Mouse (Mus musculus): ENCODE data around the gene Tesc.

DNA sequence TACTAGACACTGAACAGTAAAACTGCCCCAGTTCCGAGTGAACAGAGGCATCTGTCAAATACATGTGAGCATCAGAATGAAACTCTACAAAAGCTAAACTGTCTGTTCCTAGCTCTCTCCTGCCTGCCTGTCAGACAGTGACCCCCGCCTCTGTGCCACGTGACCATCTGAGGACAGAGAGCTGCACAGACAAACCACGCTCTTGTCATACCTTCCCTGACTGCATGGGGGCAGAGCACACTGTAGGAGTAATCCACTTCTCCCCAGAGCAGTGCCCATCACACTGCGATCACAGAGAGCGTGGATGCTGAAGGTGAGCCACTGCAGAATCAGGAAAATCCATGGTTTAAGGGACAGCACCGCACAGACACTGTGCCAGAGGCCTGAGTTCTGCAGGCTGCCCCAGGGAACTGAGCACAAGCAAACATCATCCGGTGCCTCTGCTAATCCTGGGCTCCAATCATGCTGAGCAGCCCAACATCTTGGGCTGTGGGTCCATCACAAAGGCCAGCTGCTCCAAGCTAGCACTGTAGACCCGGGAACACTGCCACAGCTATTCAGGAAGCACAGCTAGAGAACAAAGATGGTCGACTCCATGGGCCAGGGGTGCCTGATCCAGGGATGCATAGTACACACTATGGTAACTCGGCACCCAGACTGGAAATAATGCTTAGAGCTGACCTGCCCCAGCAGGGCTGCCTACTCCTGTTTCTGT lies 65.9 kb downstream of the Tesc start:
- TF ChIP-seq CTCF (IDR thresholded peaks at IDR 0.05; ENCODE audit: low read depth) (peak; percentile 17; the same call in 1 of the 2 replicates), EP300 (IDR thresholded peaks at IDR 0.05; ENCODE audit: low read depth) (no peak)

All from liver, embryonic 14.5 days (tissue).